Mouse (Mus musculus) G1E (cell line): Measurements from ENCODE around the gene Ddx19b.

Experiments
- CTCF ChIP-seq: IDR thresholded peaks from 2 replicates; pipeline ENCODE4 v1.5.1; 2012; ENCODE audit warnings: low read depth, low read length, inconsistent platforms, mixed read lengths
- GATA1 ChIP-seq: IDR thresholded peaks from 2 replicates; pipeline ENCODE4 v1.6.1; 2012; ENCODE audit warnings: borderline replicate concordance, low read length, inconsistent platforms, mixed read lengths

- no peak for TF ChIP-seq CTCF
- no peak for TF ChIP-seq GATA1
Observed at GRCm38 (mm10) chr8:111029589-111029988, 2.0 kb downstream of the Ddx19b start.
